Mouse (Mus musculus) cerebellum, adult 2 months (tissue): Measurements from ENCODE around the gene Atp6v0b.

Source experiments
- CTCF ChIP-seq: fragments of 200-500 bp; IDR thresholded peaks from 2 replicates; pipeline ENCODE4 v1.5.1; 2011; ENCODE audit warnings: low read depth, mild to moderate bottlenecking, control low read depth, low read length, moderate library complexity, borderline replicate concordance; ENCODE audit not compliant: insufficient read depth
- POLR2A ChIP-seq: fragments of 200-500 bp; IDR thresholded peaks from 2 replicates; pipeline ENCODE4 v1.6.1; 2011; ENCODE audit warnings: low read length, control low read depth, borderline replicate concordance; ENCODE audit not compliant: insufficient read depth

- no peak for TF ChIP-seq POLR2A
- TF ChIP-seq CTCF: no peak
Measured at GRCm38 (mm10) chr4:117923450-117923849, 36.3 kb upstream of the Atp6v0b start.
